Mouse (Mus musculus) brain, embryonic 14.5 days (tissue): Measurements from ENCODE around the gene B4galnt1. TPM values are rescaled to one million over a fixed set of nuclear protein-coding genes. Genes with fewer than 3 reads are reported as not detected.
"Not testable (repeated sequence)": the region's sequence is repeated elsewhere in the genome, so short reads cannot be mapped to it uniquely, and the experiment has no call there.

Experiments used
- DNase-seq: peaks from one replicate; pipeline ENCODE4 v3.0.0-alpha.2; 2011; ENCODE audit warnings: low read depth
- CTCF ChIP-seq: fragments of 200-500 bp; IDR thresholded peaks from 2 replicates; pipeline ENCODE4 v1.5.1; 2012; ENCODE audit warnings: inconsistent platforms, mild to moderate bottlenecking, moderate library complexity, borderline replicate concordance; ENCODE audit not compliant: insufficient read depth, insufficient read length; ENCODE audit errors: extremely low read depth
- POLR2A ChIP-seq: fragments of 200-500 bp; IDR thresholded peaks from 2 replicates; pipeline ENCODE4 v1.6.1; 2012; ENCODE audit warnings: mild to moderate bottlenecking, inconsistent platforms, borderline replicate concordance; ENCODE audit not compliant: poor library complexity, insufficient read depth, insufficient read length, severe bottlenecking; ENCODE audit errors: extremely low read depth
- polyA plus RNA-seq: library from polyadenylated mRNA; depleted of rRNA; stranded (reverse); fragments of >200 nt; gene quantifications from 2 replicates; pipeline ENCODE4 v1.2.3, GENCODE M21; 2012

The B4galnt1 gene
- polyA plus RNA-seq, 1 experiment, result 72.4 TPM

- DNase-seq, result no peak
- TF ChIP-seq CTCF (no peak), POLR2A (no peak)
Observed at GRCm38 (mm10) chr10:127147135-127147534, 17.9 kb upstream of the B4galnt1 start.

- TF ChIP-seq CTCF, result no peak
- TF ChIP-seq POLR2A, result no peak
Observed at GRCm38 (mm10) chr10:127150471-127150872, 14.6 kb upstream of the B4galnt1 start.

GRCm38 (mm10) chr10:127151233-127151632 lies 13.8 kb upstream of the B4galnt1 start:
- not testable (repeated sequence) for DNase-seq

More at GRCm38 (mm10) chr10:127150471-127150872, 14.6 kb upstream of the B4galnt1 start:
- DNase-seq, result no peak

- DNase-seq, result not testable (repeated sequence)
Observed at GRCm38 (mm10) chr10:127152556-127152955, 12.5 kb upstream of the B4galnt1 start.

GRCm38 (mm10) chr10:127153323-127153722 lies 11.7 kb upstream of the B4galnt1 start:
- no peak for DNase-seq
- no peak for TF ChIP-seq POLR2A
- TF ChIP-seq CTCF, result no peak

GRCm38 (mm10) chr10:127154241-127154640 lies 10.8 kb upstream of the B4galnt1 start:
- no peak for DNase-seq
- TF ChIP-seq POLR2A, result no peak
- no peak for TF ChIP-seq CTCF

GRCm38 (mm10) chr10:127154652-127155051 lies 10.4 kb upstream of the B4galnt1 start:
- DNase-seq, result no peak
- TF ChIP-seq POLR2A, result no peak
- no peak for TF ChIP-seq CTCF

GRCm38 (mm10) chr10:127156089-127156488 lies 8.9 kb upstream of the B4galnt1 start:
- TF ChIP-seq CTCF (no peak), POLR2A (no peak)
- DNase-seq, result no peak

GRCm38 (mm10) chr10:127156511-127156910 lies 8.5 kb upstream of the B4galnt1 start:
- TF ChIP-seq POLR2A (no peak), CTCF (no peak)
- DNase-seq, result no peak

GRCm38 (mm10) chr10:127158471-127158870 lies 6.6 kb upstream of the B4galnt1 start:
- TF ChIP-seq CTCF (no peak), POLR2A (no peak)
- DNase-seq, result no peak

- TF ChIP-seq CTCF, result no peak
- no peak for TF ChIP-seq POLR2A
- DNase-seq, result no peak
Observed at GRCm38 (mm10) chr10:127160081-127160480, 4.9 kb upstream of the B4galnt1 start.

GRCm38 (mm10) chr10:127160728-127161127 lies 4.3 kb upstream of the B4galnt1 start:
- TF ChIP-seq POLR2A (no peak), CTCF (no peak)
- no peak for DNase-seq

- not testable (repeated sequence) for DNase-seq
Observed at GRCm38 (mm10) chr10:127162771-127163261, 2.2 kb upstream of the B4galnt1 start.

- TF ChIP-seq CTCF (no peak), POLR2A (no peak)
- no peak for DNase-seq
Observed at GRCm38 (mm10) chr10:127164190-127164589, 835 bp upstream of the B4galnt1 start.

GRCm38 (mm10) chr10:127165354-127165653 lies 279 bp downstream of the B4galnt1 start:
- no peak for DNase-seq
- TF ChIP-seq CTCF (no peak), POLR2A (no peak)
